8 mouse cellular contexts compared by ENCODE assay signal in genomic region chr9:96712758-96713471, GRCm38 (mm10). TPM values are rescaled to one million over a fixed set of nuclear protein-coding genes. Genes with fewer than 3 reads are reported as not detected.
DNase-seq lines count a peak whose midpoint lies in the region; ATAC-seq and TF ChIP-seq lines count a peak whose summit lies in the region.

No protein-coding gene starts in this region.

- WGBS in lung, postnatal 0 days: 63% methylated on average over 14 of the region's 14 CpGs
- 61% methylated on average over 14 of the region's 14 CpGs for WGBS in stomach, postnatal 0 days

- H3K4me1 ChIP-seq in lung, postnatal 0 days (ENCODE audit: insufficient read depth, low read depth, low read length): peaks cover 10% of the 10 kb centered on the region; the same call in 1 of the 2 replicates
- no peaks in the 10 kb centered on the region; the same call in none of the 2 replicates for H3K4me1 ChIP-seq in stomach, postnatal 0 days (replicated peaks; ENCODE audit: control insufficient read depth, insufficient read depth)

- peak; percentile 74 for DNase-seq in 3T3-L1 (ENCODE audit: low read depth, low spot score)
- peak; percentile 90 for DNase-seq in A20 (ENCODE audit: low read depth, low spot score)
- DNase-seq in c-Kit-positive CD71-positive TER-119-positive erythroid progenitor cells, embryonic 14.5 days (ENCODE audit: low spot score): peak; percentile 61
- DNase-seq in heart, postnatal 14 days: peak; percentile 59 to 61
- DNase-seq in lung, postnatal 0 days (ENCODE audit: low spot score): peak; percentile 77
- peak; percentile 77 for DNase-seq in stomach, postnatal 0 days (ENCODE audit: low spot score)
- DNase-seq in Muller cell, postnatal 12 days (ENCODE audit: inconsistent ontology term): no peak
- DNase-seq in cerebellum, adult 8-10 months: no peak

- ATAC-seq in lung, postnatal 0 days: peak; percentile 86
- ATAC-seq in stomach, postnatal 0 days (ENCODE audit: low FRiP score, low TSS enrichment): peak; percentile 88

- intact Hi-C loops in heart, postnatal 14 days (cut with DNase I): no loop called here

- H3K9ac ChIP-seq in lung, postnatal 0 days (replicated peaks; ENCODE audit: low read depth): no peak overlapping the region
- H3K9ac ChIP-seq in stomach, postnatal 0 days (ENCODE audit: low read length): 0 out of 2 replicates have a peak overlapping the region, but pooled peaks have one; percentile 35

- H3K27ac ChIP-seq in lung, postnatal 0 days (ENCODE audit: low read length): 0 out of 2 replicates have a peak overlapping the region, but pooled peaks have one; percentile 51
- H3K27ac ChIP-seq in stomach, postnatal 0 days (replicated peaks): peak overlapping the region; percentile 63

- H3K36me3 ChIP-seq in lung, postnatal 0 days (ENCODE audit: insufficient read depth, low read length): no peaks in the 10 kb centered on the region
- H3K36me3 ChIP-seq in stomach, postnatal 0 days (ENCODE audit: control insufficient read depth, insufficient read depth, low read length): no peaks in the 10 kb centered on the region

- no peaks in the 10 kb centered on the region for H3K27me3 ChIP-seq in lung, postnatal 0 days (replicated peaks; ENCODE audit: insufficient read depth, low read length)
- no peaks in the 10 kb centered on the region for H3K27me3 ChIP-seq in stomach, postnatal 0 days (ENCODE audit: control insufficient read depth, insufficient read depth, low read length)

- H3K4me3 ChIP-seq in lung, postnatal 0 days (ENCODE audit: low read depth, low read length): no peak overlapping the region
- peak overlapping the region; percentile 23 for H3K4me3 ChIP-seq in stomach, postnatal 0 days (ENCODE audit: low read depth, low read length)

- no peak for TF ChIP-seq EP300 in lung, postnatal 0 days (IDR thresholded peaks at IDR 0.05)
- TF ChIP-seq EP300 in stomach, postnatal 0 days (optimal IDR thresholded peaks at IDR 0.05): no peak

- H3K9me3 ChIP-seq in lung, postnatal 0 days (ENCODE audit: low read length): no peaks in the 10 kb centered on the region
- no peaks in the 10 kb centered on the region for H3K9me3 ChIP-seq in stomach, postnatal 0 days (ENCODE audit: control insufficient read depth, low read length)

- TF ChIP-seq CTCF in lung, postnatal 0 days (IDR thresholded peaks at IDR 0.05): no peak
- no peak for TF ChIP-seq CTCF in stomach, postnatal 0 days (IDR thresholded peaks at IDR 0.05; ENCODE audit: low read depth)

- H3K4me2 ChIP-seq in lung, postnatal 0 days (replicated peaks; ENCODE audit: low read depth, low read length): no peak overlapping the region
- peak overlapping the region; percentile 31; the same call in 1 of the 2 replicates for H3K4me2 ChIP-seq in stomach, postnatal 0 days (replicated peaks; ENCODE audit: low read depth)

RNA-seq across cellular contexts. Expression of gene Zbtb38, which starts 39.7 kb away (rescaled TPM):
- total RNA-seq in heart, postnatal 14 days (2021): 10 to 100 TPM; 28.5 to 35.0 TPM
- 31.8 and 32.5 TPM in 2 replicates for polyA plus RNA-seq in lung, postnatal 0 days (2015; fragmentation: Nextera tagmentation; extraction: Ambion mirVana)
- polyA plus RNA-seq in stomach, postnatal 0 days (2015; fragmentation: Nextera tagmentation; extraction: Ambion mirVana): 13.9 and 15.3 TPM in 2 replicates

Comparison
In these comparisons a context has a peak if more than half of its experiments do, and no peak if none do; other contexts are left out.
1. DNase-seq: peak in 3T3-L1 (single experiment), A20 (single experiment), c-Kit-positive CD71-positive TER-119-positive erythroid progenitor cells, embryonic 14.5 days (single experiment), heart, postnatal 14 days (2 of 2), lung, postnatal 0 days (single experiment) and stomach, postnatal 0 days (single experiment); none in Muller cell, postnatal 12 days (single experiment) and cerebellum, adult 8-10 months (single experiment).